Mouse (Mus musculus) heart, embryonic 11.5 days (tissue): ENCODE data around the gene 4930474N05Rik. TPM values are rescaled to one million over a fixed set of nuclear protein-coding genes. Genes with fewer than 3 reads are reported as not detected.

Source experiments
- ATAC-seq: fragments of 200-750 bp; cut with Nextera tagmentation; replicated peaks from 2 replicates; pipeline ENCODE4 v1.8.0; 2017; ENCODE audit warnings: moderate library complexity; ENCODE audit not compliant: insufficient number of reproducible peaks, low FRiP score, low TSS enrichment
- H3K27ac ChIP-seq: fragments of 300-500 bp; sonication (generic); 2 replicates; pipeline ENCODE4 v1.5.1; 2014; ENCODE audit warnings: mild to moderate bottlenecking, low read depth, low read length
- H3K27me3 ChIP-seq: fragments of 300-500 bp; sonication (generic); 2 replicates; pipeline ENCODE4 v1.6.1; 2014; ENCODE audit warnings: mild to moderate bottlenecking, low read length, mixed read lengths; ENCODE audit not compliant: control insufficient read depth, insufficient read depth
- H3K36me3 ChIP-seq: fragments of 300-500 bp; sonication (generic); 2 replicates; pipeline ENCODE4 v1.6.1; 2014; ENCODE audit warnings: mild to moderate bottlenecking, low read length, moderate library complexity, mixed read lengths; ENCODE audit not compliant: control insufficient read depth, insufficient read depth
- H3K4me1 ChIP-seq: fragments of 300-500 bp; sonication (generic); 2 replicates; pipeline ENCODE4 v1.6.1; 2014; ENCODE audit warnings: low read length; ENCODE audit not compliant: control insufficient read depth, insufficient read depth
- H3K4me2 ChIP-seq: fragments of 300-500 bp; sonication (generic); 2 replicates; pipeline ENCODE4 v1.6.1; 2014; ENCODE audit warnings: mild to moderate bottlenecking, moderate library complexity
- H3K4me3 ChIP-seq: fragments of 300-500 bp; sonication (generic); 2 replicates; pipeline ENCODE4 v1.5.1; 2014; ENCODE audit warnings: low read depth, low read length
- H3K9ac ChIP-seq: fragments of 300-500 bp; sonication (generic); 2 replicates; pipeline ENCODE4 v1.6.1; 2014; ENCODE audit warnings: mild to moderate bottlenecking, low read depth, low read length, moderate library complexity
- H3K9me3 ChIP-seq: fragments of 300-500 bp; sonication (generic); replicated peaks from 2 replicates; pipeline ENCODE4 v1.6.1; 2016; ENCODE audit warnings: low read length; ENCODE audit not compliant: control insufficient read depth
- WGBS: fragments of 180-500 bp; shearing (Covaris S2); extraction: QIAGEN DNeasy Blood & Tissue Kit; methylation state at CpG from one replicate; pipeline ENCODE4 v1.1.7; 2014; ENCODE audit not compliant: insufficient replicate concordance; 5-methylcytosine and 5-hydroxymethylcytosine counted together
- polyA plus RNA-seq: library from polyadenylated mRNA; unstranded; fragments of >200 nt; fragmentation: Nextera tagmentation; extraction: Ambion mirVana; gene quantifications from 2 replicates; pipeline ENCODE4 v1.2.1, GENCODE M21; 2014

4930474N05Rik gene
- polyA plus RNA-seq, 1 experiment from 2014 or later, result not detected

DNA sequence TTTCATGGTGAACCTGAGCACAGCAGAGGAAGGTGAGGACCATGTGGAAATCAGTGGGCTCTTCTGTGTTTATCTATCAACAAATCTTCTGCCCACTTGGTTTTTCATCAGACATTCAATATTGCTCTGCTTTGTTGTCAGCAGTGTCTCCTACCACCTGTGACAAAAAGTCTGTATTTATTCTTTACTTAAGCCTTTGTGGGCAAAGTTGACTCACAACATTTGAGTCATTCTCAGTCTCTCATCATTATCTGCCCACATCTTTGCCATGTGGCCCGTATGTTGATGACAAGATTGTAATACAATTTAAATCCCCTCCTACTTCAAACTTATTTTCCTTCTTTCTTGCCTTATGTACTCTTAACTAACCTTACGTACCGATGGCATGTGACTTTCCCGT lies 43.0 kb downstream of the 4930474N05Rik start:
- 92% methylated on average over 4 of the region's 4 CpGs for WGBS

DNA sequence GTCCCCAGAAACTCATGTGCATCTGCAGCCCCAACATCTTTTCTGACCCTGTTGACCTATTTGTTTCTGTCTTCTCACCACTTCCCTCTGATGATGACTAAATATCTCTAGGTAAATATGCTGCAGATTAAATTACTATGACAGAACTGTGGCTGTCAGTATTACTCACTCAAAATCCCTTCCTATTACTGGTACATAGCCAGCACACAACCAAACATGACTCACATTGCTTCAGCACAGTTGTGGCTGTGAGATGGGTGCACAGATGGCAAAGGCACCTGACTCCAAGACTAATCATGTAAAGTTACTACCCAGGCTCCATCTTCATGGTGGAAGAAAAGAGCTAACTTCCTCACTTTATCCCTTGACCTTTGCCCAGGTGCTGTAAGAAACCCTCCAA lies 50.5 kb downstream of the 4930474N05Rik start:
- ATAC-seq, result no peak
- Histone ChIP-seq H3K27ac (no peak overlapping the region), H3K36me3 (no peaks in the 10 kb centered on the region), H3K9me3 (no peaks in the 10 kb centered on the region), H3K9ac (no peak overlapping the region), H3K4me2 (no peak overlapping the region), H3K27me3 (no peaks in the 10 kb centered on the region), H3K4me1 (no peaks in the 10 kb centered on the region), H3K4me3 (no peak overlapping the region)

More for the DNA sequence above, 43.0 kb downstream of the 4930474N05Rik start:
- no peak for ATAC-seq
- H3K27ac ChIP-seq, result no peak overlapping the region
- H3K9me3 ChIP-seq, result no peaks in the 10 kb centered on the region
- H3K4me2 ChIP-seq, result no peak overlapping the region
- no peaks in the 10 kb centered on the region for H3K36me3 ChIP-seq
- H3K4me1 ChIP-seq, result no peaks in the 10 kb centered on the region
- no peak overlapping the region for H3K4me3 ChIP-seq
- no peaks in the 10 kb centered on the region for H3K27me3 ChIP-seq
- no peak overlapping the region for H3K9ac ChIP-seq
